Mouse (Mus musculus) cerebellum, adult 2 months (tissue): ENCODE measurements around the gene Hectd4.

Experiments used
- CTCF ChIP-seq: fragments of 200-500 bp; IDR thresholded peaks from 2 replicates; pipeline ENCODE4 v1.5.1; 2011; ENCODE audit warnings: low read depth, mild to moderate bottlenecking, control low read depth, low read length, moderate library complexity, borderline replicate concordance; ENCODE audit not compliant: insufficient read depth
- POLR2A ChIP-seq: fragments of 200-500 bp; IDR thresholded peaks from 2 replicates; pipeline ENCODE4 v1.6.1; 2011; ENCODE audit warnings: low read length, control low read depth, borderline replicate concordance; ENCODE audit not compliant: insufficient read depth

GRCm38 (mm10) chr5:121359229-121359628, 139.2 kb downstream of the Hectd4 start:
- TF ChIP-seq CTCF (no peak), POLR2A (no peak)
